Mouse (Mus musculus) kidney, adult 11 months (tissue): ENCODE data around the gene Thap2.

ENCODE experiments used
- DNase-seq: peaks from one replicate; pipeline ENCODE4 v3.0.0; 2022

Thap2 gene

DNA sequence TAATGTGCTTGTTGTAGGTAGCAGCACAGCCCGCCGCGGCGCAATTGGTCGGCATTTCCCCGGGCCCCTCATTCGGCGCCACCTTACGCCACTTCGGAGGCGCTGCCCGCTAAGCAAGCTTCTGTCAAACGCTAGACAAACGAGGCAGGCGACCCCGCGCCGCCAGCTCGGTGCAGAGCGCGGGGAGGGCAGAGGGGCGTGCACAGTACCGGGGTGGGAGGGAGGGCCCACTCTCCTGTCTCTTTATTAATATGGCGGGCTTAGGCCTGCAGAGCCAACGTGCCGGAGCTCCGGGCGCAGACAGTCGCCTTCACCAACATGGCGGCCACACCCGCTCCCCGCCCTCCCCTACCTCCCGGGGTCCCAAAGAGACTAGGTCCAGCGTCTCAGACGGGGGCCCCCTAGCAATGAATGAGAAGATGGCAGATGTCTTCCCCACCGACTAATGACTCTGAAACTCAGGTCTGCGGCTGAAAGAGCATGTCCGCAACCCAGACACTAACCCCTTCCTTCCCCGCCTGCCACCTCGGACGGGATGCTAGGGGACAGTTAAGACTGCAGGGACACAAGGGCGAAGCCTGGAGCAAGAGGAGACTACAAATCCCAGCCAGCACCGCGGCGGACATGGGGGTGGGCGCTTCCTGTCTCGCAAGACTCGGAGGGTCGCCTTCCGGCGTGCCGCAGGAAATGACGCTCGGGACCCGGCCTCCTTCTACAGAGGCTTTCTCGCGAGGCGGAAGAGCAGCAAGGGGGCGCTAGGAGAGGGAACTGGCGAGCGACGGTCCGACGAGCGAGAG lies at the start of gene Thap2, which contains the start of gene Zfc3h1:
Gene Thap2, minus strand, starts transcription at position 223 of the 797 bp plus-strand sequence.
Gene Zfc3h1, plus strand, starts transcription at position 739 of the 797 bp plus-strand sequence.
- DNase-seq: peak; percentile 98

DNA sequence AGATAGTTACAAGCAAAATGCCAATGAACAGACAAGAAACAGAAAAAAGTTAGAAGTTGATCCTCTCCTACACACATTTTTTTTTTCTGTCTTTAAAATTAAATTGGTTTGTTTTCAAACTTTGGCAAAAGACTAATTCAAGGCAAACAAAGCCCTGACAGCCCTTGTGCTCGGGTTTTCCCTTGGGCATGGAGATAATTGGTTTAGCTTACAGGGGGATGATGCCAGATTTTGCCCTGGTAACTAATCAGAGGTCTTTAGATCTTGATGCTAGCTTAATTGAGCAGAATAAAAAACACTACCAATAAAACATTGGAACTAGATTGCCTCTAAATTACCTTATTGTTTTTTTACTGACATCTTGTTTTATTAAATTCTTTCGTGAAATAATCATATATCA lies 41.1 kb upstream of the Thap2 start:
- DNase-seq: no peak

DNA sequence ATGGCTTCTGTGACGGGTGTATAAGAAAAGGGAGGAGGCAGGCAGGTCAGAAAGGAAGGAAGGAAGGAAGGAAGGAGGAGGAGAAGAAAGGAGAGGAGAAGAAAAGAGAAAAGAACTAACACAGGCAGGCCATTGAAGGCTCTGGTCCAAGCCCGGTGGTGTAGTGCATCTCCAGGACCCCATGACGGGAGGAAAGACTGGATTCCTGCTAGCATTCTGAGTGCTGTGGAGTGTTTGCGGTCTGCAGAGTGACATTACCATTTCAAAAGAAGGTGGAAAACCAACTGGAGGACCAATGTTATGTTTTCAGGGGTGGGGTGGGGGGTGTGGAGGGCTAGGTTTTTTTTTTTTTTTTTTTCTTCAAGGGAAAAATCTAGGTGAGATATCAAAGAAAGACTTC lies 37.7 kb upstream of the Thap2 start:
- no peak for DNase-seq

GRCm38 (mm10) chr10:115414056-115414455 lies 29.8 kb upstream of the Thap2 start:
- DNase-seq: no peak

GRCm38 (mm10) chr10:115413496-115413895 lies 29.3 kb upstream of the Thap2 start:
- no peak for DNase-seq

DNA sequence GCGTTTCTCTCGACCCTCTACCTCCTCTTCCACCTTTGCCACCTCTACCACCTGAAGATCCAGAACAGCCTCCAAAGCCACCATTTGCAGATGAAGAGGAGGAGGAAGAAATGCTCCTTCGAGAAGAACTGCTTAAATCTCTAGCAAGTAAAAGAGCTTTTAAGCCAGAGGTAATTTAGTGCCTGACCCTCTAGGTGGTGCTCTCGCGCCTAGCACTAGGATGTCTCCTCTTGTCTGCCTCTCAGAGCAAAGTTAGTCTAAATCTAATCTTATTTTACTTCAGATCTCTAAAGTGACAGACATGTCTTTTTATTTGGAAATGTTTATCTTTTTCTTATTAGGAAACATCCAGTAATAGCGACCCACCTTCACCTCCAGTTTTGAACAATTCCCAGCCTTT lies 22.1 kb upstream of the Thap2 start:
- peak; percentile 22 for DNase-seq

DNA sequence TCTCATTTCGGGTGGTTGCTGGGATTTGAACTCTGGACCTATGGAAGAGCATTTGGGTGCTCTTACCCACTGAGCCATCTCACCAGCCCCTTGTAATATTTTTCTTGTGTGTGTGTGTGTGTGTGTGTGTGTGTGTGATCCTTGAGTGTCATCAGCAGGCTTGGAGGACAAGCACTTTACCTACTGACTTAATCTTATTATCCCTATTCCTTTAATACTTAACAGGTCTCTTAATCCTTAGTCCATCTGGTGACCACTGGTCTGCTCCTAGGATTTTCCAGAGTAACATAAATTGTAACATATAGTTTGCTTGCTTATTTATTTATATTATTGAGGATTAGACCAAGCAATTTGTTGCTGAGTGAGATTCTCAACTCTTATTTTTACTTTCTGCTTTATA lies 7.7 kb upstream of the Thap2 start:
- no peak for DNase-seq

- no peak for DNase-seq
These were observed 6.8 kb upstream of the Thap2 start for GRCm38 (mm10) chr10:115391076-115391475.

- no peak for DNase-seq
These were observed 3.6 kb upstream of the Thap2 start for GRCm38 (mm10) chr10:115387891-115388290.

- DNase-seq: peak; percentile 49
These were observed 1.1 kb upstream of the Thap2 start for GRCm38 (mm10) chr10:115385018-115386002.

- no peak for DNase-seq
These were observed 511 bp downstream of the Thap2 start for GRCm38 (mm10) chr10:115383644-115384220.

DNA sequence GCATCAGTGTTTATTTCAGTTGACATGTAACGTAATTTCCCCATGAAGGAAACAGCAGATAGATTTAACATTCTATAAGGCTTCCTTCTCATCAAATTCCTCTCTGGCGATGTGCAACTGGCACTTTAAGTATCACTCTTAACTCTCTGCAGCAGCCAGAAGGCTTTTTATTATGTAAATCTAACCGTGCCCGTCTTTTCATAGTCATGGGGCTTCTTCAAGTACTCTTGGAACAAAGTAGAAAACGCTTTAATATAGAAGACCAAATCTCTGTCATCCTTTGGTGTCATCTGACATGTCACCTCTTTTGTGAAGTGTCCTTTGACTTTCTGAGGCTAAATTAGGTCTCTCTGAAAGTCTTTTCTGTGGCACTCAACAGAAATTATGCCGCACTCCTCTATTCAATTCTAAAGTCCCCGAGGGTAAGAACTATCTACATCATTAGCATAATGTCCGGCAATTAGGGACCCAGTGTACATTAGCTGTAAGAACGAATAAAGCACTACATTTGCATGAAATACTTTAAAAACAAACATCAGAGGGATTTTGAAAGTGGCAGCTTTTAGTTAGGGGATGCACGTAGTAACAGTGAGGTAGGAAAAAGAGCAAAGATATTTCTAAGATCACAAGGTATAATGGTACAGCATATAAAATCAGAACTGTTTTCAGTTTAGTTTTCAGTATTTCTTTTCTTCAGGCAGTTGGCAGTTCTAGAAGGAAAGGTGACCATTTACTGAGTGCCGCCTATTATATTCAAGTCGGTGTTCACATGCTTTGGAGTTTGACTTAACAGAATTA lies 1.2 kb downstream of the Thap2 start:
- DNase-seq: no peak

DNA sequence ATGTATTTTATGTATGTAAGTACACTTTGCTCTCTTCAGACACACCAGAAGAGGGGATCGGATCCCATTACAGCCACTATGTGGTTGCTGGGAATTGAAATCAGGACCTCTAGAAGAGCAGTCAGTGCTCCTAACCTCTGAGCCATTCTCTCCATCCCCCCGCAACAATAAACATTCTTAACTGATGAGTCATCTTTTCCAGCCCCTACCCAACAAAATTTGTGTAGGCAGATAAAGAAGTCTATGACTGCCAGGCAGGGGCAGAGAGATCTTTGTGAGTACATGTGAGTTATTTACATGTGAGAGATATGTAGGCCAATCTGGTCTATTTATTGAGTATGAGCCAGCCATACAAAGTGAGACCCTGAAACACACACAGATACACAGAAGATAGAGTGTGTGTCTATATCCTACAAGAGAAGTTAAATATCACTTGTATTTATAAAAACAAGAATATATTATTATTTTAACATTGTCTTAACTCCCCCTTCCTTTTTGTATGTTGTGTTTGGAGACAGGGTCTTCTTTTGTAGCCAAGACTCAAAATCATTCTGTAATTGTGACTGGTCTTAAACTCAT lies 2.6 kb downstream of the Thap2 start:
- DNase-seq: no peak

- no peak for DNase-seq
These were observed 21.1 kb downstream of the Thap2 start for GRCm38 (mm10) chr10:115363151-115363550.

DNA sequence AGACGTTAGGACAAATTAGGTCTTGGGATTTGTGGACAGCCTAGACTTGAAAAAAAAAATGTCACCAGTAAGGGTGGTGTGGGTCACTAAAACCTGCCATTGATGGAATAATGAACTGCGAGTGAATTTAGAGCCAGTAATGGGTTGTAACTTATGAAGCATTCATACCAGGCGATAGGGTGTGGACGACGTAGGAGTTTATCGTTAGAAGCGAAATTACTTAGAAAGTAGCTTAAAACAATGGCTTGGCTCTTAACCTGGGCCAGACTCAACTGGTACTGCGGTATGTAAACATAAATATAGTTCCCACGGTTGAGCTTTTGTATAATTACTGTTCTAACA lies 21.6 kb downstream of the Thap2 start:
- no peak for DNase-seq

GRCm38 (mm10) chr10:115361840-115362622 lies 22.2 kb downstream of the Thap2 start, which contains the start of gene Tmem19:
Gene Tmem19, minus strand, starts transcription at chr10:115362501.
- DNase-seq: peak; percentile 98

DNA sequence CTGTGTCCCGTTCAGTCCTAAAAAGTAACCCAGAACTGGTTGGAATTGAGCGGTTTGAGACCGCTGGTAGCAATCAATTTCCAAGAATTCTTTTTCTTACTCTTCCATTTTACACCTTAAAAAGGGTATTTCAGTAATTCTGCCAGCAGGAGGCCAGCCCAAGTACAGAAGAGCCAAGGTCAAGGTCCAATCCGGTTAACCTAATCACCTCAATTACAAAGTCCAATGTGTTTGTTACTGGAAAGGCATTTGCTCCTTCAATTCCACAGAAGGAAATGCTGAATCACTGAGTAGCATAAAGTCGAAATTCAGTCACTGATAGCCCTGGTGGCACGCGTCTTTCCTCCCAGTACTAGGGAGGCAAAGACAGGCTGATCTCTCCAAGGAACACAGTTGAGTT lies 25.2 kb downstream of the Thap2 start:
- DNase-seq: peak; percentile 79

DNA sequence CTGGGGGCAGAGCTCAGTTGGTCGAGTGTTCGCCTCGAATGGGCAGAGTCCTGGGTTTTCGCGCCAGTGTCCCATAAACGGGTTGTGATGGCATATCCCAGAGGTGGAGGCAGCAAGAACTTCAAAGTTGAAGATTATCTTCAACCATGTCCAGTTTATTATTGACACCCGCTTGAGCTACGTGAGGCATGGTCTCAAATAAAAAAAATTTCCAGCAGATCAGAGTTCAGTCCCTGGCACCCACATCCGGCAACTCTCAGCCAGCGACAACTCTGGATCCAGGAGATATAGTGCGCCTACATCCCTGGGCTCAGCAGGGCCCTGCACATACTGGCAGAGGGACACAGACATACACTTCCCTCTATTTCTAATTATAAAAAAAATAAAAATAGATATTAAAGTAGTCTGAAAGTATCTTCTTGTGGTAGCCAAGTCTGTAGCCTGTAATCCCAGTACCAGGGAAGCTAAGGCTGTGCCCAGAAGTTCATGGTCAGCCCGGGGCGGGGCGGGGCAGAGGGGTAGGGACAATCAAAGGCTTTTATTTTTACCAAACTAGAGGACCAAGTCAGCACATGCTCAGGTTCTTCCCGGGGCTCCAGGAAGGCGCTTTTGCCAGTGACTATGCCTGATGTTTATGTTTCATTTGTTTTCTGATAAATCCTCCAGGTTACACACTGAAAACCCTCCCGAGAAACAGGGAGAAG lies 25.9 kb downstream of the Thap2 start:
- DNase-seq: peak; percentile 45

GRCm38 (mm10) chr10:115356106-115356505 lies 28.1 kb downstream of the Thap2 start:
- DNase-seq: no peak

DNA sequence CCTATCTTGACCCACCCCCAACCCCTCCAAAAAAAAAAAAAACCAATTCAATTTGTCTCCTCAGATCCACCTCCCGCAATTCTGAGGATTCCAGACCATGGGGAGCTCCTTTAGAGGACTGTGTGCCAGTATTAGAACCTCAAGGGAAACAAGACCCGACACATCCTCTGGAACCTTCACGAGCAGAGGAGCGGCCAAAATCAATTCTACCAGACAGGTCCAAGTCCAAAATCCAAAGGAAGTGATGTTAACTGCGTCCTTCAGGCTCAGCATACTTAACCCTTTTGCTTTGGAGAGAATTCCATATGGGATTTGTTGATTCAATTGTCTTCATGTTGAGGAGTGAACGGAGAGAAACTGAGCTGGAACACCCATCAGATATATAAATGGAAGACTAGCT lies 29.2 kb downstream of the Thap2 start:
- no peak for DNase-seq

- no peak for DNase-seq
These were observed 29.7 kb downstream of the Thap2 start for GRCm38 (mm10) chr10:115354553-115354952.
